Comparison of ENCODE assay signal across 8 mouse cellular contexts in genomic region chr7:45521728-45522184, GRCm38 (mm10). TPM values are rescaled to one million over a fixed set of nuclear protein-coding genes. Genes with fewer than 3 reads are reported as not detected.
DNase-seq lines count a peak whose midpoint lies in the region; ATAC-seq and TF ChIP-seq lines count a peak whose summit lies in the region.

No protein-coding gene starts in this region.

- H3K4me2 ChIP-seq in forebrain, postnatal 0 days (ENCODE audit: low read depth) = peak overlapping the region; percentile 53
- peak overlapping the region; percentile 64 for H3K4me2 ChIP-seq in lung, embryonic 14.5 days

- peak; percentile 90 for ATAC-seq in forebrain, postnatal 0 days
- peak; percentile 77 for ATAC-seq in lung, embryonic 14.5 days (ENCODE audit: insufficient read depth)
- peak; percentile 69 for ATAC-seq in neutrophil, adult 5-6 weeks (ENCODE audit: extremely low read depth, insufficient number of reproducible peaks, low FRiP score, poor library complexity, severe bottlenecking)

- H3K27ac ChIP-seq in forebrain, postnatal 0 days (ENCODE audit: low read depth, low read length) = peak overlapping the region; percentile 86
- peak overlapping the region; percentile 93 for H3K27ac ChIP-seq in lung, embryonic 14.5 days (ENCODE audit: low read depth)

- H3K9ac ChIP-seq in forebrain, postnatal 0 days = peak overlapping the region; percentile 51
- H3K9ac ChIP-seq in lung, embryonic 14.5 days = peak overlapping the region; percentile 62

- DNase-seq in c-Kit-positive CD71-positive TER-119-negative erythroid progenitor cells, embryonic 14.5 days (ENCODE audit: low read depth) = peak; percentile 81
- peak; percentile 93 for DNase-seq in forebrain, postnatal 0 days
- DNase-seq in heart, postnatal 4 days = peak; percentile 86
- peak; percentile 88 to 89 for DNase-seq in layer of hippocampus, adult 8-10 months (ENCODE audit: low spot score in 2 of 2)
- peak; percentile 93 for DNase-seq in lung, embryonic 14.5 days
- peak; percentile 85 for DNase-seq in testis, postnatal 14 days (ENCODE audit: low spot score)

- no peaks in the 10 kb centered on the region for H3K9me3 ChIP-seq in E14TG2a.4 (ENCODE audit: low read length)
- H3K9me3 ChIP-seq in forebrain, postnatal 0 days (ENCODE audit: low read length) = no peaks in the 10 kb centered on the region
- no peaks in the 10 kb centered on the region for H3K9me3 ChIP-seq in lung, embryonic 14.5 days (ENCODE audit: low read depth, low read length)

- 2% methylated on average over 28 of the region's 28 CpGs for WGBS in forebrain, postnatal 0 days
- WGBS in lung, embryonic 14.5 days = under 1% methylated on average over 28 of the region's 28 CpGs

- TF ChIP-seq CTCF in E14TG2a.4 (conservative IDR thresholded peaks at IDR 0.05; ENCODE audit: low read length) = no peak; the same call in 1 of the 2 replicates
- TF ChIP-seq CTCF in forebrain, postnatal 0 days (IDR thresholded peaks at IDR 0.05; ENCODE audit: low read depth) = peak; percentile 56
- TF ChIP-seq CTCF in lung, embryonic 14.5 days (IDR thresholded peaks at IDR 0.05; ENCODE audit: low read depth) = peak; percentile 48; the same call in 1 of the 2 replicates

- H3K4me1 ChIP-seq in E14TG2a.4 (replicated peaks; ENCODE audit: low read depth, low read length) = peaks cover 73% of the 10 kb centered on the region
- no peaks in the 10 kb centered on the region for H3K4me1 ChIP-seq in forebrain, postnatal 0 days (ENCODE audit: insufficient read depth)
- H3K4me1 ChIP-seq in lung, embryonic 14.5 days (ENCODE audit: insufficient read depth) = no peaks in the 10 kb centered on the region

- H3K36me3 ChIP-seq in E14TG2a.4 (ENCODE audit: insufficient read depth, low read length) = peaks cover 29% of the 10 kb centered on the region
- no peaks in the 10 kb centered on the region for H3K36me3 ChIP-seq in forebrain, postnatal 0 days (ENCODE audit: insufficient read depth)
- peaks cover 18% of the 10 kb centered on the region; the same call in 1 of the 2 replicates for H3K36me3 ChIP-seq in lung, embryonic 14.5 days (ENCODE audit: insufficient read depth)

- H3K4me3 ChIP-seq in E14TG2a.4 (replicated peaks; ENCODE audit: low read length) = peak overlapping the region; percentile 79
- peak overlapping the region; percentile 46 for H3K4me3 ChIP-seq in forebrain, postnatal 0 days (ENCODE audit: low read depth, low read length)
- peak overlapping the region; percentile 54 for H3K4me3 ChIP-seq in lung, embryonic 14.5 days (ENCODE audit: low read depth, low read length)

- no peaks in the 10 kb centered on the region for H3K27me3 ChIP-seq in E14TG2a.4 (ENCODE audit: insufficient read depth, low read length)
- no peaks in the 10 kb centered on the region for H3K27me3 ChIP-seq in forebrain, postnatal 0 days (ENCODE audit: insufficient read depth, low read length)
- no peaks in the 10 kb centered on the region for H3K27me3 ChIP-seq in lung, embryonic 14.5 days (ENCODE audit: insufficient read depth, low read length)

RNA-seq across cellular contexts. Expression of gene Ppp1r15a, which starts 4.3 kb away (rescaled TPM):
- 17.1 and 23.8 TPM in 2 replicates for total RNA-seq in forebrain, postnatal 0 days (2014; rRNA removed)
- 23.9 and 26.3 TPM in 2 replicates for polyA plus RNA-seq in forebrain, postnatal 0 days (2015; fragmentation: Nextera tagmentation; extraction: Ambion mirVana)
- total RNA-seq in heart, postnatal 4 days (2021) = 10 to 100 TPM; 40.7 to 42.1 TPM
- total RNA-seq in layer of hippocampus, adult 8-10 months (2022) = 10 to 100 TPM; 15.2 to 24.6 (median 19.0) TPM
- 15.6 and 17.5 TPM in 2 replicates for polyA plus RNA-seq in lung, embryonic 14.5 days (2014; fragmentation: Nextera tagmentation; extraction: Ambion mirVana)
- total RNA-seq in neutrophil, adult 5-6 weeks (2017) = 288 and 364 TPM in 2 replicates

RNA-seq across cellular contexts. Expression of gene Plekha4, which starts 4.4 kb away (rescaled TPM):
- 1.2 and 2.9 TPM in 2 replicates for total RNA-seq in forebrain, postnatal 0 days (2014; rRNA removed)
- polyA plus RNA-seq in forebrain, postnatal 0 days (2015; fragmentation: Nextera tagmentation; extraction: Ambion mirVana) = 1.2 and 1.8 TPM in 2 replicates
- total RNA-seq in heart, postnatal 4 days (2021) = 1 to 10 TPM; 3.6 to 4.0 TPM
- 1 to 10 TPM in 3 of 4 experiments, under 1 TPM in 1; 0.80 to 1.9 (median 1.5) TPM for total RNA-seq in layer of hippocampus, adult 8-10 months (2022)
- 1.9 and 2.1 TPM in 2 replicates for polyA plus RNA-seq in lung, embryonic 14.5 days (2014; fragmentation: Nextera tagmentation; extraction: Ambion mirVana)
- 1.3 and 1.6 TPM in 2 replicates for total RNA-seq in neutrophil, adult 5-6 weeks (2017)

RNA-seq across cellular contexts. Expression of gene Nucb1, which starts 11.6 kb away (rescaled TPM):
- 76.8 and 107 TPM in 2 replicates for total RNA-seq in forebrain, postnatal 0 days (2014; rRNA removed)
- polyA plus RNA-seq in forebrain, postnatal 0 days (2015; fragmentation: Nextera tagmentation; extraction: Ambion mirVana) = 103 and 122 TPM in 2 replicates
- 100 to 1,000 TPM; 121 to 131 TPM for total RNA-seq in heart, postnatal 4 days (2021)
- total RNA-seq in layer of hippocampus, adult 8-10 months (2022) = 100 to 1,000 TPM; 101 to 135 (median 117) TPM
- polyA plus RNA-seq in lung, embryonic 14.5 days (2014; fragmentation: Nextera tagmentation; extraction: Ambion mirVana) = 194 and 201 TPM in 2 replicates
- total RNA-seq in neutrophil, adult 5-6 weeks (2017) = 90.4 and 101 TPM in 2 replicates

RNA-seq across cellular contexts. Expression of gene Hsd17b14, which starts 32.9 kb away (rescaled TPM):
- not detected in 2 replicates for total RNA-seq in forebrain, postnatal 0 days (2014; rRNA removed)
- polyA plus RNA-seq in forebrain, postnatal 0 days (2015; fragmentation: Nextera tagmentation; extraction: Ambion mirVana) = 0.13 and 0.63 TPM in 2 replicates
- under 1 TPM in 1 of 2 experiments, not detected in 1; 0.20 TPM for total RNA-seq in heart, postnatal 4 days (2021)
- total RNA-seq in layer of hippocampus, adult 8-10 months (2022) = not detected
- polyA plus RNA-seq in lung, embryonic 14.5 days (2014; fragmentation: Nextera tagmentation; extraction: Ambion mirVana) = 0.57 and 0.66 TPM in 2 replicates
- total RNA-seq in neutrophil, adult 5-6 weeks (2017) = 0.37 TPM in 1 of 2 replicates, not detected in the other

RNA-seq across cellular contexts. Expression of gene Dhdh, which starts 33.2 kb away (rescaled TPM):
- 3.5 and 4.9 TPM in 2 replicates for total RNA-seq in forebrain, postnatal 0 days (2014; rRNA removed)
- 1.9 and 3.6 TPM in 2 replicates for polyA plus RNA-seq in forebrain, postnatal 0 days (2015; fragmentation: Nextera tagmentation; extraction: Ambion mirVana)
- total RNA-seq in heart, postnatal 4 days (2021) = 1 to 10 TPM; 3.5 to 4.7 TPM
- total RNA-seq in layer of hippocampus, adult 8-10 months (2022) = 1 to 10 TPM; 5.6 to 6.3 (median 6.2) TPM
- polyA plus RNA-seq in lung, embryonic 14.5 days (2014; fragmentation: Nextera tagmentation; extraction: Ambion mirVana) = 3.0 and 3.3 TPM in 2 replicates
- total RNA-seq in neutrophil, adult 5-6 weeks (2017) = 3.1 and 3.7 TPM in 2 replicates

Comparison
In these comparisons a context has a peak if more than half of its experiments do, and no peak if none do; other contexts are left out.
1. Peak in every context shown above with its lines: DNase-seq, ATAC-seq, H3K4me3 ChIP-seq and H3K27ac ChIP-seq.